Mouse (Mus musculus) kidney, adult 9 months (tissue): ENCODE results near the gene Slc46a2.

Experiments
- DNase-seq: peaks from one replicate; pipeline ENCODE4 v3.0.0; 2022

Slc46a2 gene

DNA sequence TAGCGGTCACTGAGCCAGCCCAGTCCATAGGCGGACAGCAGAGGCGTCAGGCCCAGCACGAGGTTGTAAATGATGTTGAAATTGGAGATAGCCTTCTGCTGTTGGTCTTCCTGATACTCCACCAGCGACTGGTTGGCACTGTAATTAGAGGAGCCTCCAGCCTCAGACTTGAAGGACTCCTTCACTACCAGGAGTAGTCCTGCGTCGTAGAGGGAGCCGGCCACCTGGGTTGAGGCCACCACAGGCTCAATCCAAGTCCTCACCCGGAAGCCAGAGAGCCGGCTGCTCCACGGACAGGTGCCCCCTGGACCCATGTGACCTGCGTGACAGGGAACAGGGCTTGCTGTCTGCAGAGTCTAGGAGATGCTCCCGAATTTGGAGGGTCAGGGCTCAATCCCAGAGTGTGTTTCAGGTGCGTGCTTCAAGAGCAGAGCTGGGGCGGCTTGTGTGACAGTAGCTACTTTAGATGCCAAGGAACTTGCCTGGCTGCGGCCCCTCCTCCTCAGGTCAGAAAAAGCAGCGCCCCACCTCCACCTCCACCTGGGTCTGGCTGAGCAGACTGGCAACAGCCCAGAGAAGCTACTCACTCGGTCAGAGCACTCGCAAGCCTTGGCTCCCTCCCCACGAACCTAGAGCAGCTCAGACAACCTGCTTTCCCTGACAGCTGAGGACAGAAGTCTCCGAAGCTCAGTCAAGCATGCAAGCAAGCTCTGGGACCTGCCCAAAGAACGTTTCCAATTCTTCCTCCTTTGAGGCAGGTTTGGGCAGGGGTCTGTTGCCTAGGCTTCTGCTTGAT, at the start of gene Slc46a2:
Slc46a2 (minus strand) TSS at position 449 of the 796 bp plus-strand sequence.
- DNase-seq: peak; percentile 73

DNA sequence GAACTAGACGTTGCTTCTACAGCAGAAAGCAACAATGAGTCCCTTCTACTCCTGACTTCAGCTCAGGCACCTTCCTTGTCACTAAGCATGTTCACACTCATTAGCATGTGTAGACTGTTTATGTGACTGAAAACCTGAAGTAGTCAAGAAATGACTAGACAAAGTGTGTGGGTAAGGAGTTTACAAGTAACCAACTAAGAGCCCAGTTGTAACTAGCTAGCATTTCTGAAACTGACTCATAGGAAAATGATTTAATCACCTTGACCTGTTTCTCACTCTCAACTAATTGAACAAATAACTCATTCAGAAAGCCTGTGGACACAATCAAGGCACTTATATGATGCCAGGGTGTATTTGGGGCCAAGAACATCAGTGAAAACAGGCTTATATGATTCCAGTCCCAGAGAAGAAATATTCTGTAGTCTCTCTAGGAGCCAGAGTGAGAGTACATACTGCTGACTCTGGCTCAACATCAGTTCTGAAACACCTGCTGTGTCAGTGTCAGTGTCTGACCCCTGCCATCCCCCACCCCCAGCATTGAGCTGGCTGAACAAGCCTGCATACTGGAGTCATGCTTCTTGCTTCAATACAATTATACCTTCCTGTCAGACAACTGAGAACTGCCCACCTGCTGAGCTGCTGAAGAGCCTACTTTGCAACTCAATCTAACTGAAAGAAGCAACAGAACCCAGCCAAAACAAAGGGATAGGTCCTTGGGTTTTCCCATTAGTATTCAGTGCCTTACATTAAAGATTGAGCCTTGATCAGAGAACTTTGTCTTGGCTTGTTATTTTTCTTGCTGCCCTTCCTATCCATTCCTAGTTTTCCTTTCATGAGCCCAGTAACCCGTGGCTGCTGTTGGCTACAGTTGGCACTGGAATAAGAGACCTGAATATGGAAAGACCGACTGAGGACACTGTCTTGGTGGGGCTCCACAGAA, 48.8 kb upstream of the Slc46a2 start, which contains the start of gene Mup6:
Mup6 (plus strand) TSS at position 890 of the 940 bp plus-strand sequence.
- DNase-seq: no peak

GRCm38 (mm10) chr4:59960610-59961009, 45.8 kb upstream of the Slc46a2 start, which contains the start of gene Mup4:
Mup4 (minus strand) TSS chr4:59960710.
- DNase-seq: no peak

- no peak for DNase-seq
These were observed 22.7 kb upstream of the Slc46a2 start for GRCm38 (mm10) chr4:59937543-59937942.

GRCm38 (mm10) chr4:59932505-59933281, 17.8 kb upstream of the Slc46a2 start:
- DNase-seq: peak; percentile 56

GRCm38 (mm10) chr4:59928347-59928746, 13.5 kb upstream of the Slc46a2 start:
- peak; percentile 83 for DNase-seq

- DNase-seq: no peak
These were observed 12.8 kb upstream of the Slc46a2 start for GRCm38 (mm10) chr4:59927666-59928065.

DNA sequence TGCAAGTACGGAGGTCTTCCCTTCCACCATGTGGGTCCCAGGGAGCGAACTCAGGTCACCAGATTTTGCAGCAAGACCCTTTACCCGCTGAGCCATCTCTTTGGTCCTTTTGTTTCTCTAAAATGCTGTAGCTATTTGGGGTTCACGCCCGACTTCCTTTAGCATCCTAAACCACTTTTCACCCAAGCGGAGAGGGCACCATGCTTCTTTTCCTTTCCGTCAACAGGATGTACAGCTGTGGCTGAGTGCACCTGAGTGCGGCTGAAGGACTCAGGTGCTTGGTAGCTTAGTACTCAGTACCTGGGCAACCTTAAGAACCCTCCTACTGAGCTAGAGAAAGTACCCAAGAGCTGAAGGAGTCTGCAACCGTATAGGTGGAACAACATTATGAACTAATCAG, 10.2 kb upstream of the Slc46a2 start:
- no peak for DNase-seq

GRCm38 (mm10) chr4:59917966-59918365, 3.1 kb upstream of the Slc46a2 start:
- no peak for DNase-seq

DNA sequence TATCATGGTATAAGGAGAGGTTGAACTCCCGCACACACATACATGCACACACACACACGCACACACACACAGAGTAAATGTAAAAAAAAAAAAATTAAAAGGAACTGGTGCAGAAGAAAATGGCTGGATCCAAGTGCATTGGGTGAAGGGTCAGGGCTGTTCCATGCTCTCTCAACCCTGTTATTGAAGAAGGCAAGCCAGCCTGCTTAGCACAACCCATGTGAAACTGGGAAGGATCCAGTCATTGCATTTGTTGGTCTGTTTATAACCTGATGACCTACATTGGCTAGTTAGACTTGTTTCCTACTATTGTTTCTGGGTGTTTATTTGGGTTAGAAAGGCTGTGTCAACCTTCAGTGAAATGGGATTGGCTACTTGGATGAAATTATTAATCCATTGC, 6.1 kb downstream of the Slc46a2 start:
- DNase-seq: peak; percentile 40

- DNase-seq: peak; percentile 20
These were observed 7.1 kb downstream of the Slc46a2 start for GRCm38 (mm10) chr4:59907657-59908230.

- peak; percentile 56 for DNase-seq
These were observed 7.8 kb downstream of the Slc46a2 start for GRCm38 (mm10) chr4:59907092-59907491.

- peak; percentile 22 for DNase-seq
These were observed 12.3 kb downstream of the Slc46a2 start for GRCm38 (mm10) chr4:59902547-59902946.

- DNase-seq: no peak
These were observed 13.0 kb downstream of the Slc46a2 start for GRCm38 (mm10) chr4:59901810-59902209.

GRCm38 (mm10) chr4:59898521-59898919, 16.3 kb downstream of the Slc46a2 start:
- no peak for DNase-seq

DNA sequence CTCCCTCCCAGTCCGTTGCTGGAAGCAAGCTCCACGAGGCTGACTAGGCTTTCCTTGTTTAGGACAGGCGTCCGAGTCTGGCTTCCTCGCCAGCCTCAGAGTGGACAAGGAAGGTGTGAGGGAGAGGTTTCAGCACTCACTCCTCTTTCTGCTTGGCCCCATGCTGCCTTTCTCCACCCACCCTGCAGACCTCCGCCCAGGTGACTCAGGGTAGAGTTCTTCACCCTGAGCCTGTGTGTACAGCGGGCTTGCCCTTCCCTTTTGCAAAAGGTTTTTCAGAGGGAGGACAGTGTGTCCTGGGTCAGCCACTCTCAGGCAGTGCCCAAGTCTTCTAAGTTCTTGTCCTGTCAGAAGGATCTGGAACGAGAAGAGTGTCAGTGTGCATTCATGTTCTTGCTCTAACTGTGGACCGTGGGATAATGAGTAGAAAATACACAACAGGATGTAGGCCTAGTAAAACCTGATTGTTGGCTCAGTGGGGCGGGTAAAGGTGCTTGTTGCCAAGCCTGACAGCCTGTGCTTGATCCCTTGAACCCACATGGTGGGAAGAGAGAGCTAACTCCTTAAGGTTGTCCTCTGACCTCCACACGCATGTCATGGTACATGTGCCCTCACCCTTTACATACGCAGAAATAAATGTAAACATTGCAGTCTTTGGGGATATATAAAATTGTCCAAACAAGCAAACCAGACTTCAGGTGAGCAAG, 16.9 kb downstream of the Slc46a2 start:
- DNase-seq: no peak

GRCm38 (mm10) chr4:59896000-59896399, 18.9 kb downstream of the Slc46a2 start:
- DNase-seq: no peak

DNA sequence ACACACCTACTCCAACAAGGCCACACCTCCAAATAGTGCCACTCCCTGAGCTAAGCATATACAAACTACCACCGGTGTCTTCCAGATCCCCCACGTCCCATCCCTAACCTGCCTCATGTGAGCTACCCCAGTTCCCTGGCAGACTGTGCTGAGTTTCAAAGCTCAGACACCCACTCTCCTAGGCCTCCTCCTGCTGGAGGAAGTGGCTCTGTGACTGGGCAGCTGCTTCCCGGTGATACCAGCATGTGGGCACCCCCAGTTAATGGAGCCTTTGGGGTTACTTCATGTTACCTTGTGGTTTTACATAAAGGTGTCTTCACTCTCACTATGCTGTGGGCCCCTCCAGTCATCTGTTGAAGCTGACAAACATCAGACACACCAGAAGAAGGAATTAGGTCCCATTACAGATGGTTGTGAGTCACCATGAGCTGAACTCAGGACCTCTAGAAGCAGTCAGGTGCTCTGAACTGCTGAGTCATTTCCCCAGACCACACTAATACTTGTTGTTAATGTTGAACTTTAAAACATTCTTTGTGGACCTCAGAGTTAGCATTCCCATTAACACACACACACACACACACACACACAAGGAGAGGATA, 19.8 kb downstream of the Slc46a2 start:
- DNase-seq: no peak

DNA sequence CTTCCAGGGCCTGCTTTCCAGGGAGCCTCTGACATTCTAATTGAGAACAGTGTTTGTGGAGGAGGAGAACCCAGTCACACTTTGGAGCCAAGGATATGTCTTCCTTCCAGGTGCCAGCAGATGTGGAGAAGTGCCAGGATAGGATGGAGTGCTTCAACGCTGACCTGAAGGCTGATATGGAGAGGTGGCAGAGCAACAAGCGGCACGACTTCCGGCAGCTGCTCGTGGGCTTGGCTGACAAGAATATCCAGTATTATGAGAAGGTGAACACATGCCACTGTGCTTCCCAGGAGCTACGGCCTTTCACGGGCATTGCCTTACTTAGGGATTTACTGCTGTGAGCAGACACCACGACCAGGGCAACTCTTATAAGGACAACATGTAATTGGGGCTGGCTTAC, 20.4 kb downstream of the Slc46a2 start:
- DNase-seq: no peak

DNA sequence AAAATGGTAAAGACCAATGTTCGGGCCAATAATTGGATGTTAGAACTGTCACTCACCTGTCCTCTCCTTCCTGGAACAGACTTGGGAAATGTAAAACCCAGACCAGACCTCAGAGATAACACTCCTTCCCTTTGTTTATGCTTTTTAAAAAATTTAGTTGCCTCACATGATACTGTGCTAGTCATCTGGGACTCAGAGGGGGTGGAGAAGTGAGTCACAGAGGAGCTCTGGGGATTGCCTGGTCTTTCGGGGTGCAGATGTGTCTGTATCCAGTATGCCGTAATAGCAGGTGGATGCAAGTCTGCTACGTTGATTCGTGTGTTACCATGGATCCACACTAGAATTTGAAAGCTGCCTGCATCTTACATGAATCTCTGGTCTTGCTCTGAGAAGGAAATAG, 22.1 kb downstream of the Slc46a2 start:
- DNase-seq: no peak

DNA sequence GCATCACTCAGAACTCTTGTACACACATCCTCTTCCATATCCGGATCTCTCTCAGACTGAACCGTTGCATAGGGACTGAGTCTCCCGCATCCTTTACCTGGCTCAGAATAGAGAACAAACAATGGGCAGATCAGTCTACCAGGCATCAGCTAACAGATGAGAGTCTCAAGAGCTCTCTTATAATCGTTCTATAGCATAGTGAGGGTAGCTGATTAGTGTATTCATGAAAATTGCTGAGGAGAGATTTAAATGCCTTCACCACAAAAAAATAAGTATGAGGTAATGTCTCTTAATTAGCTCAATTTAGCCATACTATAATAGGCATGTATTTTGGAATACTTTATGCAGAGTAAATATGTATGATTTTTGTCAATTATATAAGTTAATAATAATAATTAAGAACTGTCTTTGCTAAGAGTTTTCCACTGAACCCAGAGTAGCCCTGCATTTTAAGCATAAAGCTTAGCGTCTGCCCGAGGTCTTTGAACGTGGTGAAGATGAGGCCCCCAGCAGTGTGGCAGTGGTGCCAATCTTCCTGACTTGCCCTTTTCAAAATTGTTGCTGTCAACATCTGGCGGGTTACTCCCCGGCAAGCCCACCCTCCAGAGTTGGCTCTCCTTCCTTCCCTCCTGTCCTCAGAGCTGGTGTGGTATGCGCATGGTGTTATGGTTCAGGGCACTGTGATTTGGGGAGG, 23.0 kb downstream of the Slc46a2 start:
- DNase-seq: no peak
